Mouse (Mus musculus): ENCODE results near the gene Adam11. TPM values are rescaled to one million over a fixed set of nuclear protein-coding genes. Genes with fewer than 3 reads are reported as not detected.

Adam11 gene
- total RNA-seq, 2 experiments from 2014 or later: 128 to 140 TPM

DNA sequence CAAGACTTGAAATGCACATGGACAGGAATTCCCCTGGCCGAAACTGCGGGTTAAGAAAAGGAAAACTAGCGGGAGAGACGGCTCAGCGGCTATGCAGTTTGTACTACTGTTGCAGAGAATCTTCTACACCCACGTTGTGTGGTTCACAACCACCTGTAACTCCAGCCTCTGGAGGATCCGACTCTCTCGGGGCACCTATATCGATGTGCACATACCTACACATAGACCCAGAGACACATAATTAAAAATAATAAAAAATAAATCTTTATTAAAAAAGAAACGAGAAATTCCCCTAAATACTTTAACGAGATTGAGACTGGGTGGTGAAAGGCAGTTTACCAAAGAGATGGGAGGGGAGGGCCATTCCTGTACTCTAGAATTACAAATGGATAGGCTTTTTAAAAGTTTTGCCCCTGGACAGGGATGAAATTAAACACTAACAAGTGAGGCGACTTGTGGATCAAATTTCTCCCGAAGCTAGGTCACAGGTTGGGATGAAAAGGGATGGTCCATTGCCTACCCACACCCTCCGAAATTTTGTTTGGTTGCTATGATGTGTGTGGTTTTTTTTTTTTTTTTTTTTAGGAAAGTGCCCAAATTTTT is 58.6 kb downstream of the Adam11 start:
- intact Hi-C loops (cut with DNase I): loop anchor here (5.0 kb wide), 1 partner anchor 43 kb away; no protein-coding TSS in a partner anchor
- H3K4me3 ChIP-seq: peak overlapping the region; percentile 61; the same call in 1 of the 2 replicates
- H3K27ac ChIP-seq: no peak overlapping the region; the same call in 1 of the 2 replicates
- no peak for TF ChIP-seq CTCF (IDR thresholded peaks at IDR 0.05)
- peak in 1 of 2 experiments; percentile 25 for DNase-seq (ENCODE audit: extremely low spot score in 1 of 2, low spot score in 2 of 2)

DNA sequence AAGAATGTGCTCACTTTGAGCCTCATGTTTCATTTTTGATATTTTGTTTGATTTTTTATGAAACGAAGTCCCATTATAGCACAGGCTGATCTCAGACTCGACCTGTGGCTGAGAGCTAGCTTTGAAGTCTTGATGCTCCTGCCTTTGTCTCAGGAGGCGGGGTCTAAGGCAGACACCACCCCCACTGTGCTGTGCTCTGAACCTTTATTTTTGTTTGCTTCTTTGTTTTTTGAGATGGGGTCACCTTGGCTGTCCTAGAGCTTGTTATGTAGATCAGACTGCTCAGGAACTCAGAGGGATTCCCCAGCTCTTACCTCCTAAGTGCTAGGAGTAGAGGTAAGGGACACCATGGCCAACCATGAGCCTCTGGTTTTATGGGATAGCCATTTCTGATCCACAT is 59.2 kb downstream of the Adam11 start:
- intact Hi-C loops (cut with DNase I): no loop called here
- DNase-seq (ENCODE audit: extremely low spot score in 1 of 2, low spot score in 2 of 2): no peak
- no peak overlapping the region for H3K4me3 ChIP-seq
- H3K27ac ChIP-seq: no peak overlapping the region
- no peak for TF ChIP-seq CTCF (IDR thresholded peaks at IDR 0.05)

DNA sequence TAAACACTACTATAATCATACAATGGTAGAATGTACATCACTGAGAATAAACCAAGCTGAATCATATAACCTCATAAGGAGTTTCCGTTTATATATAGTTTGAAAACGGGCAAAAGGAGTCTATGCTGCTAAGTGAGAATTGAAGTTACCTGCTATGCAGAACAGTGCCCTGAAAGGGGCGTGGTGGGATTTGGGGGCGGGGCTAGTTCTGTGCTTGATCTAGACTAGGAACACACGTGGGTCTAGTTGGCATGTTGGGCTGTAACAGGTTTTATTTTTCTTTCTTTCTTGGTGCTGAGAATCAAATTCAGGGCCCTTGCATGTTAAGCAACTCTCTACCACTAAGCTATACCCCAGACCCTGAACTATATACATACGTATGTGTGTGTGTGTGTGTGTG is 60.0 kb downstream of the Adam11 start:
- intact Hi-C loops (cut with DNase I): no loop called here
- Histone ChIP-seq H3K27ac (no peak overlapping the region), H3K4me3 (no peak overlapping the region)
- TF ChIP-seq CTCF (IDR thresholded peaks at IDR 0.05): no peak
- no peak for DNase-seq (ENCODE audit: extremely low spot score in 1 of 2, low spot score in 2 of 2)

DNA sequence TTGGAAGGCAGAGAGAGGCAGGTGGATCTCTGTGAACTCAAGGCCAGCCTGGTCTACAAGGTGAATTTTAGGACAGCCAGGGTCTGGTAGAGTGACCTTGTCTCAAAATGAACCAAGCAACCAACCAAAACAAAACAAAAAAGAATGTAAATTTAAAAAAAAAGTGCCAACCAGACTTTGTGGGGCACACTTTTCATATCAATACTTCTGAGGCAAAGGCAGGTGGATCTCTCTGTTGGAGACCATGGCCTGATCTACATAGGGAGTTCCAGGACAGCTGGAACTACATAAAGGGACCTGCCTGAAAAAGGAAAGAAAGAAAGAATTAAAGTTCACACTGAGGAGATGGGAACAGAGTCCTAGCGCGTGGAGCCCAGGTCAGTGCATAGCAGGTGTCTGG is 65.2 kb downstream of the Adam11 start:
- TF ChIP-seq CTCF (IDR thresholded peaks at IDR 0.05): no peak
- intact Hi-C loops (cut with DNase I): no loop called here
- DNase-seq (ENCODE audit: extremely low spot score in 1 of 2, low spot score in 2 of 2): no peak
- no peak overlapping the region for H3K27ac ChIP-seq
- no peak overlapping the region for H3K4me3 ChIP-seq

DNA sequence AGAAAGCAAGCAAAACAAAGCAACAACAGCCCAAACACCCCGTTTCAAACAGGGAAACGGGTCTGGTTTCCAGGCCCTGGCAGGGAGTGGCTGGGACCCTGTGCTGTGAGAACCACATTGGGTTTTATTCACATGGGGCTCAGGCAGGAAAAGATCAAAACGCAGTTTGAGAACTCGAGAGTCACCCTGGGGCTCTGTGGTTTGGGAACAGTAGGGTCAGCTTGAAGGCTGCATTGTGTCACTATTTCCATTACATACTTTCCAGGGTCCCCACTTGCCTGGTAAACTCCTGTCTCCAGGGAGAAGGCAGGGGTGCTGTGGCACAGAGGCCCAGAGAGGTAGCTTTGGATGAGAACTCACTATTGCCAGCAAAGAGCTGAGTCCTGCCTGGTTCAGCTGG is 65.9 kb downstream of the Adam11 start:
- no peak for DNase-seq (ENCODE audit: extremely low spot score in 1 of 2, low spot score in 2 of 2)
- no peak overlapping the region for H3K4me3 ChIP-seq
- no peak for TF ChIP-seq CTCF (IDR thresholded peaks at IDR 0.05)
- H3K27ac ChIP-seq: no peak overlapping the region
- intact Hi-C loops (cut with DNase I): no loop called here

Other genes starting within 250 kb of the Adam11 start
- 10 to 100 TPM; 57.1 to 60.5 TPM for gene Gpatch8, start 205.0 kb upstream of the Adam11 start, total RNA-seq (2021)
- 1 to 10 TPM; 4.8 to 5.0 TPM for gene Gm11627, start 182.0 kb upstream of the Adam11 start, total RNA-seq (2021)
- gene Fzd2, start 157.0 kb upstream of the Adam11 start, total RNA-seq (2021): 10 to 100 TPM; 10.9 to 11.7 TPM
- not detected for gene Meioc, start 97.7 kb upstream of the Adam11 start, total RNA-seq (2021)
- 10 to 100 TPM; 24.6 to 34.5 TPM for gene Ccdc43, start 63.7 kb upstream of the Adam11 start, total RNA-seq (2021)
- 1 to 10 TPM; 6.1 to 6.6 TPM for gene Gjc1, start 58.3 kb downstream of the Adam11 start, total RNA-seq (2021)
- 1 to 10 TPM; 6.1 to 8.1 TPM for gene Higd1b, start 74.4 kb downstream of the Adam11 start, total RNA-seq (2021)
- gene Eftud2, start 119.5 kb downstream of the Adam11 start, total RNA-seq (2021): 100 to 1,000 TPM; 135 to 138 TPM
- 1 to 10 TPM; 1.8 to 2.6 TPM for gene Ccdc103, start 119.8 kb downstream of the Adam11 start, total RNA-seq (2021)
- not detected for gene Fam187a, start 123.7 kb downstream of the Adam11 start, total RNA-seq (2021)
- 100 to 1,000 TPM; 111 to 120 TPM for gene Gfap, start 139.5 kb downstream of the Adam11 start, total RNA-seq (2021)
- gene Kif18b, start 163.7 kb downstream of the Adam11 start, total RNA-seq (2021): not detected
- 10 to 100 TPM in 1 of 2 experiments, 1 to 10 TPM in 1; 9.3 to 14.0 TPM for gene C1ql1, start 185.2 kb downstream of the Adam11 start, total RNA-seq (2021)